Mouse (Mus musculus) CH12.LX (cell line): ENCODE data around the gene Fam149a.

Source experiments
- CTCF ChIP-seq, 2 experiments: IDR thresholded peaks in 1 of 2; conservative IDR thresholded peaks in 1 of 2; 2 replicates each; pipeline ENCODE4 v1.5.1; 2011 to 2012; ENCODE audit warnings: low read depth in 2 of 2, low read length in 2 of 2, improper control_type of control experiment in 1 of 2, inconsistent platforms in 1 of 2, mild to moderate bottlenecking in 1 of 2, moderate library complexity in 1 of 2
- PAX5 ChIP-seq: IDR thresholded peaks from 2 replicates; pipeline ENCODE4 v1.6.1; 2012; ENCODE audit warnings: low read length, inconsistent platforms, mixed read lengths

DNA sequence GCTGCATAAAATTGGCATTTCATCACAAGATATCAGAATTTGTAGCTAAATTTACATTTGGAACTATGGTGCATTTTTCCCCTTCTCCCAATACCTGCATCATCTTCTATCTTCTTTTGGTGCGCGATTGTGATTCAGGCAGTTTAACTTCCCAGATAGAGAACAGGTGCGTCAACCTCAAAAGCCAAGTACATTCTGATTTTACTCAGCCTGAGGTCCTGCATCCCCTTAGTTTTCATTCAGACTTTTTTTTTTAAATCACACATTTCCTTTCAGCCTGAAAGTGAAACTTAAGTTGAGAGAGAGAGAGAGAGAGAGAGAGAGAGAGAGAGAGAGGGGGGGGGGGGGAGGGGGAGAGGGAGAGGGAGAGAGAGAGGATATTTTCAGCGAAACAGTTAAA, 27.6 kb upstream of the Fam149a start:
- TF ChIP-seq PAX5, result no peak
- no peak for TF ChIP-seq CTCF (conservative IDR thresholded peaks at IDR 0.05 in 1 of 2, IDR thresholded peaks at IDR 0.05 in 1 of 2; ENCODE audit: low read depth in 2 of 2, low read length in 2 of 2)
